Mouse (Mus musculus) cerebellum, adult 2 months (tissue): ENCODE data around the gene Morn1.

Source experiments
- CTCF ChIP-seq: fragments of 200-500 bp; IDR thresholded peaks from 2 replicates; pipeline ENCODE4 v1.5.1; 2011; ENCODE audit warnings: low read depth, mild to moderate bottlenecking, control low read depth, low read length, moderate library complexity, borderline replicate concordance; ENCODE audit not compliant: insufficient read depth
- POLR2A ChIP-seq: fragments of 200-500 bp; IDR thresholded peaks from 2 replicates; pipeline ENCODE4 v1.6.1; 2011; ENCODE audit warnings: low read length, control low read depth, borderline replicate concordance; ENCODE audit not compliant: insufficient read depth

- TF ChIP-seq CTCF (no peak), POLR2A (no peak)
These were observed 22.5 kb upstream of the Morn1 start for GRCm38 (mm10) chr4:155063895-155064294.
